Mouse (Mus musculus) retina, adult 2 months (tissue): Measurements from ENCODE around the gene Dtymk.

ENCODE experiments used
- DNase-seq: peaks from one replicate; pipeline ENCODE4 v3.0.0-alpha.2; 2012; ENCODE audit warnings: low read depth, low spot score

Dtymk gene

GRCm38 (mm10) chr1:93742910-93743309 is 58.8 kb downstream of the Dtymk start:
- DNase-seq = no peak
